Mouse (Mus musculus) heart, adult 2 months (tissue): Measurements from ENCODE around the gene Lpar5. TPM values are rescaled to one million over a fixed set of nuclear protein-coding genes. Genes with fewer than 3 reads are reported as not detected.

Experiments used
- DNase-seq, 2 experiments: peaks; one replicate each; pipeline ENCODE4 v3.0.0; 2021
- H3K27ac ChIP-seq: fragments of 200-600 bp; 2 replicates; pipeline ENCODE4 v1.8.1; 2022
- H3K27me3 ChIP-seq: fragments of 200-500 bp; 2 replicates; pipeline ENCODE4 v1.6.1; 2012; ENCODE audit warnings: mild to moderate bottlenecking, low read length, inconsistent platforms, mixed read lengths; ENCODE audit not compliant: control insufficient read depth, insufficient read depth
- H3K36me3 ChIP-seq: fragments of 200-500 bp; 2 replicates; pipeline ENCODE4 v1.6.1; 2012; ENCODE audit warnings: low read length, inconsistent platforms; ENCODE audit not compliant: control insufficient read depth, insufficient read depth
- H3K4me1 ChIP-seq: fragments of 200-500 bp; 2 replicates; pipeline ENCODE4 v1.6.1; 2011; ENCODE audit warnings: low read length; ENCODE audit not compliant: control insufficient read depth, insufficient read depth
- H3K4me3 ChIP-seq: fragments of 200-600 bp; 2 replicates; pipeline ENCODE4 v1.8.1; 2022
- H3K79me2 ChIP-seq: fragments of 200-500 bp; replicated peaks from 2 replicates; pipeline ENCODE4 v1.6.1; 2012; ENCODE audit warnings: mild to moderate bottlenecking, inconsistent platforms, low read length, moderate library complexity, mixed read lengths; ENCODE audit not compliant: control insufficient read depth, insufficient read depth
- H3K9ac ChIP-seq: fragments of 200-500 bp; 2 replicates; pipeline ENCODE4 v1.6.1; 2012; ENCODE audit warnings: low read depth, mild to moderate bottlenecking, control low read depth, inconsistent platforms, low read length, mixed read lengths
- CTCF ChIP-seq: fragments of 200-600 bp; IDR thresholded peaks from 2 replicates; pipeline ENCODE4 v1.8.1; 2022; ENCODE audit warnings: antibody characterized with exemption, mild to moderate bottlenecking, moderate library complexity
- EP300 ChIP-seq: fragments of 200-500 bp; IDR thresholded peaks from 2 replicates; pipeline ENCODE4 v1.6.1; 2011; ENCODE audit warnings: low read depth, low read length, control low read depth; ENCODE audit not compliant: insufficient read depth
- POLR2A ChIP-seq: fragments of 200-500 bp; IDR thresholded peaks from 2 replicates; pipeline ENCODE4 v1.6.1; 2011; ENCODE audit warnings: mild to moderate bottlenecking, low read depth, low read length, control low read depth; ENCODE audit not compliant: insufficient read depth
- WGBS: fragments of 180-500 bp; shearing (Covaris S2); methylation state at CpG from one replicate; pipeline ENCODE4 v1.1.7; 2018; 5-methylcytosine and 5-hydroxymethylcytosine counted together
- intact Hi-C: fragments of 180-260 bp; cut with DNase I; formaldehyde crosslinking; loops from one replicate; pipeline ENCODE4 v1.15.1; 2025
- polyA plus RNA-seq: library from polyadenylated mRNA; depleted of rRNA; stranded (reverse); fragments of >200 nt; gene quantifications from 2 replicates; pipeline ENCODE4 v1.2.3, GENCODE M21; 2012
- total RNA-seq, 2 experiments: library from RNA; stranded (reverse); gene quantifications; 2 replicates each; pipeline ENCODE4 v1.2.3; 2021

The Lpar5 gene
- total and polyA plus RNA-seq, 3 experiments: 0.20 to 2.3 TPM; not detected in 1

GRCm38 (mm10) chr6:125073825-125074224 is 6.1 kb downstream of the Lpar5 start:
- WGBS: 68% methylated on average over 8 of the region's 8 CpGs
- intact Hi-C loops: no loop called here
- no peak for TF ChIP-seq EP300
- no peak for TF ChIP-seq CTCF
- TF ChIP-seq POLR2A: no peak
- no peak overlapping the region for H3K4me3 ChIP-seq
- DNase-seq: no peak
- H3K27me3 ChIP-seq: no peaks in the 10 kb centered on the region
- H3K36me3 ChIP-seq: no peaks in the 10 kb centered on the region
- H3K4me1 ChIP-seq: no peaks in the 10 kb centered on the region
- H3K79me2 ChIP-seq: no peaks in the 10 kb centered on the region
- no peak overlapping the region for H3K9ac ChIP-seq
- H3K27ac ChIP-seq: no peak overlapping the region

DNA sequence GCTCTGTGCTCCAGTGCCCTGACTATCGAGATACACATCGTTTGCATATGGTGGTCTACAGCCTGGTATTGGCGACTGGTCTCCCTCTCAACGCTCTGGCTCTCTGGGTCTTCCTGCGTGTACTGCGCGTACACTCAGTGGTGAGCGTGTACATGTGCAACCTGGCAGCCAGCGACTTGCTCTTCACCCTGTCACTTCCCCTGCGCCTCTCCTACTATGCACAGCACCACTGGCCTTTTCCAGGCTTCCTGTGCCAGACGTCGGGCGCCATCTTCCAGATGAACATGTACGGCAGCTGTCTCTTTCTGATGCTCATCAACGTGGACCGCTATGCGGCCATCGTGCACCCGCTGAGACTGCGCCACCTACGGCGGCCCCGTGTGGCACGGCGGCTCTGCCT is 13.7 kb downstream of the Lpar5 start:
- peaks cover 1% of the 10 kb centered on the region; the same call in 1 of the 2 replicates for H3K4me1 ChIP-seq
- WGBS: 29% methylated on average over 25 of the region's 25 CpGs
- no peaks in the 10 kb centered on the region for H3K36me3 ChIP-seq
- intact Hi-C loops: loop anchor here (5.0 kb wide), 1 partner anchor 219 kb away; the partner anchor contains the start of gene Gpr162
- DNase-seq: no peak
- TF ChIP-seq POLR2A (no peak), EP300 (0 out of 2 replicates have a peak, but pooled peaks have one; percentile 7)
- peak overlapping the region; percentile 51 for H3K4me3 ChIP-seq
- peak overlapping the region; percentile 42; the same call in 1 of the 2 replicates for H3K27ac ChIP-seq
- no peaks in the 10 kb centered on the region for H3K27me3 ChIP-seq
- H3K9ac ChIP-seq: peak overlapping the region; percentile 54
- H3K79me2 ChIP-seq: no peaks in the 10 kb centered on the region

- Histone ChIP-seq H3K79me2 (no peaks in the 10 kb centered on the region), H3K27ac (peak overlapping the region; percentile 42; the same call in 1 of the 2 replicates), H3K4me1 (peaks cover 1% of the 10 kb centered on the region; the same call in 1 of the 2 replicates), H3K36me3 (no peaks in the 10 kb centered on the region), H3K27me3 (no peaks in the 10 kb centered on the region), H3K4me3 (peak overlapping the region; percentile 51), H3K9ac (peak overlapping the region; percentile 54)
- 22% methylated on average over 45 of the region's 45 CpGs for WGBS
- DNase-seq: peak; percentile 88 to 90
- TF ChIP-seq POLR2A: peak; percentile 42; the same call in 1 of the 2 replicates
- TF ChIP-seq CTCF: peak; percentile 97
- peak; percentile 64; the same call in 1 of the 2 replicates for TF ChIP-seq EP300
- intact Hi-C loops: loop anchor here (5.0 kb wide), 1 partner anchor 220 kb away; the partner anchor contains the start of gene Gpr162
Observed at GRCm38 (mm10) chr6:125081797-125082560, 14.3 kb downstream of the Lpar5 start.

- H3K4me3 ChIP-seq: no peak overlapping the region
- TF ChIP-seq EP300 (no peak), POLR2A (no peak), CTCF (no peak)
- no peak for DNase-seq
- no peak overlapping the region for H3K27ac ChIP-seq
- intact Hi-C loops: loop anchor here (5.0 kb wide), 1 partner anchor 221 kb away; the partner anchor contains the start of gene Gpr162
- H3K9ac ChIP-seq: no peak overlapping the region
- no peaks in the 10 kb centered on the region for H3K27me3 ChIP-seq
- H3K79me2 ChIP-seq: no peaks in the 10 kb centered on the region
- peaks cover 1% of the 10 kb centered on the region; the same call in 1 of the 2 replicates for H3K4me1 ChIP-seq
- no peaks in the 10 kb centered on the region for H3K36me3 ChIP-seq
- WGBS: 85% methylated on average over 7 of the region's 7 CpGs
Observed at GRCm38 (mm10) chr6:125082801-125083386, 15.2 kb downstream of the Lpar5 start.

DNA sequence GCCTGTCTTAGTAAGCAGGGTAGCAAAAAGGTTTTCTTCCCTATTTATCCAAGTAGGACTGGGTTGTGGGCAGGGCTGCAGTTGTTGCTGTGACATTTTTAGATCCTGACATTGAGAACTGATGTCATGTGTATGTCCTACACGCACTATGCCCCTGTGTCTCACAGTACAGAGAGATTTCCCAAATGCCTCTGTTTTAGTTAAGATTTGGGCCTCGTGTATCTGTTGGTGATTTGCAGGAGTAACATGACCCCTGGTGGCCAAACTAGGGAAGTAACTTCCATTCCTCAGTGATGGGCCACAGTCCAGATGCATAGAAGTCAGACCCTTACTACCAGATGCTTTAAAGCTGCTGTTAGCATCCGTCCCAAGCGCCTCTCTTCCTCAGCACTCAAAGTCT is 16.7 kb downstream of the Lpar5 start:
- peaks cover 4% of the 10 kb centered on the region for H3K4me1 ChIP-seq
- intact Hi-C loops: loop anchor here (1.0 to 5.0 kb wide), 4 partner anchors 37 to 237 kb away; partner anchors contain the start of gene Gpr162
- H3K27me3 ChIP-seq: no peaks in the 10 kb centered on the region
- H3K4me3 ChIP-seq: no peak overlapping the region
- no peaks in the 10 kb centered on the region for H3K36me3 ChIP-seq
- DNase-seq: peak; percentile 46 to 62
- peak; percentile 72 for TF ChIP-seq EP300
- peak; percentile 98 for TF ChIP-seq CTCF
- no peak for TF ChIP-seq POLR2A
- no peaks in the 10 kb centered on the region for H3K79me2 ChIP-seq
- no peak overlapping the region for H3K27ac ChIP-seq
- 3% methylated on average over 4 of the region's 4 CpGs for WGBS
- H3K9ac ChIP-seq: no peak overlapping the region; the same call in 1 of the 2 replicates
